Mouse (Mus musculus): Measurements from ENCODE around the gene Caps2. TPM values are rescaled to one million over a fixed set of nuclear protein-coding genes. Genes with fewer than 3 reads are reported as not detected.
A peak's percentile ranks its signal among the peaks of the same experiment; 100 is the strongest.
"Not testable (repeated sequence)": the region's sequence is repeated elsewhere in the genome, so short reads cannot be mapped to it uniquely, and the experiment has no call there.

The Caps2 gene
- polyA plus RNA-seq, 1 experiment from 2014 or later: 0.14 TPM

DNA sequence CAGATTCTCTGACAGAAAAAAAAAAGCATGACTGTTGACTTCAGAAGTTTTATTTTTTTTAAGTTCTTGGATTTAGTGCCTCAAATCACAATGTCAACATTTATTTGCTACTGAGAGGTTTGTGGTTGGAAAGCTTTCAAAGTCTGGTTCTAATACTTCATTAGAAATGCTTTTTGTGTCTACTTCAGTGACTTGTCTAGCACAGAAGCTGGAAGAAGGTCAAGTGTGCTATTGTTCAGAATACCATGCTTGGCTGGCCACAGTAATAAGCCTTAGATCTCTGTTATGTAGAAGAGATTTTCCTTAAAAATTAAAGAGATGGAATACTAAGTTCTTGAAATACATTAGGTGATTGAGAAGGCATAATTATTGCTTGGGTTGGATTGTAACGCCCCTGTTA lies 63.7 kb downstream of the Caps2 start:
- WGBS: 57% methylated on average over 1 of the region's 1 CpGs
- no peak overlapping the region for H3K4me2 ChIP-seq
- ATAC-seq: no peak
- no peaks in the 10 kb centered on the region for H3K9me3 ChIP-seq (replicated peaks)
- H3K4me3 ChIP-seq: no peak overlapping the region
- H3K27me3 ChIP-seq: no peaks in the 10 kb centered on the region
- no peaks in the 10 kb centered on the region for H3K4me1 ChIP-seq
- no peak overlapping the region for H3K27ac ChIP-seq
- no peak overlapping the region for H3K9ac ChIP-seq
- H3K36me3 ChIP-seq (ENCODE audit: poor library complexity, severe bottlenecking): no peaks in the 10 kb centered on the region

DNA sequence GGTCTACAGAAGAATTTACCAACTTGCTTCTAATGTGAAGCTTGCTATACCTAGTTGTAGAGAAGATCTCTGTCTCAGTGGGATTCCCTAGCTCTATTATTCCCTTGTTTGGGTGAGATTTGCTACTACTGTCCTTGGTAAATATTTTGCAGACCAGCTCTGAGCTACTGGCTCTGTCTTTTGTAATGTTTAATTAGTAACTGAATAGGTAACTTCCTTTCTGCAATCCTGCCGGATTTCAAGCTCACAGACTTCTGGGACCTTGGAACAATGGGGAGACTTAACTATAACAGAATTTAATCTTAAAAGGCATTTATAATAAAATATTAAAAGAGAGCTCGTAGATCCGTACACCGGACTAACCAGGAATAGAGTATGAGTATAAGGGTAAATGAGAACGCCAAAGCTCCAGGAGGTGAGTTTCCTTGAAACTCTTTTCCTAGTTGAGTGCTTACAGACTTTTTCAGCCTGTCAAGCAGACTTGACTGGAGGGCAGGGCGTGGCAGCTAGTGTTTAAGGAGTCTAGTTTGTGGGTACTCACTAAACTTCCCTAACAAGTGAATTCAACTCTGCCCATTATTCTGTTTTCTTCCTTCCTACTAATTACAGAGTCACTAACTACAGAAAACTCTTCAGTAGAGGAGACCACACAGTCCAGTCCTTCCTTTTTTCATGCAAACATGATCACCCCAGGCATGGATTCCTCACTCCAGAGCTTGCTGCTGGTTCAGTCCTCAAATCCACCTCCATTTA lies 65.8 kb downstream of the Caps2 start:
- not testable (repeated sequence) for H3K27ac ChIP-seq; H3K36me3 ChIP-seq (ENCODE audit: poor library complexity, severe bottlenecking); H3K4me2 ChIP-seq; H3K27me3 ChIP-seq; ATAC-seq; H3K9me3 ChIP-seq (replicated peaks); H3K4me1 ChIP-seq; H3K9ac ChIP-seq; H3K4me3 ChIP-seq
- whole genome bisulfite sequencing: 33% methylated on average over 6 of the region's 6 CpGs

DNA sequence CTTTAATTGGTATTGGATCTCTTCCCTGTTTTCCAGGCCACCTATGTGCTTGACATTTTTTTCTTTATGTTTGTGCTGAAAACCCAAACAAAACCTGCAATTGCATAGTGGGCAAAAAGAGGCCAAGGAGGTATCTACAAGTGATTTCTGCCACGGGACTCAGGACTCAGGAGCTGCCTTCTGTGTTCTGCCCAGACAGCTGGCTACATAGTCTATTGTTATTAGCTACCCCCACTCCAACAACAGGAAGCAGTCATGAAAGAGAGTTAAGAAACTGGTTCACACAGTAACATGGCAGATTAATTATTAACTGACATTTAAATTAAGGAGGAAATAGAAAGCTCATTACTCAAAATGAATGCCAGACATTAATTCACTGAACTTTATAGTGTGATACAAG lies 69.3 kb downstream of the Caps2 start:
- H3K27ac ChIP-seq; H3K36me3 ChIP-seq (ENCODE audit: poor library complexity, severe bottlenecking); H3K4me1 ChIP-seq; H3K9ac ChIP-seq; H3K9me3 ChIP-seq (replicated peaks); H3K4me2 ChIP-seq; H3K27me3 ChIP-seq; H3K4me3 ChIP-seq: not testable (repeated sequence)
- 6% methylated on average over 1 of the region's 1 CpGs for WGBS
- ATAC-seq: peak; percentile 37; the same call in 1 of the 2 replicates

DNA sequence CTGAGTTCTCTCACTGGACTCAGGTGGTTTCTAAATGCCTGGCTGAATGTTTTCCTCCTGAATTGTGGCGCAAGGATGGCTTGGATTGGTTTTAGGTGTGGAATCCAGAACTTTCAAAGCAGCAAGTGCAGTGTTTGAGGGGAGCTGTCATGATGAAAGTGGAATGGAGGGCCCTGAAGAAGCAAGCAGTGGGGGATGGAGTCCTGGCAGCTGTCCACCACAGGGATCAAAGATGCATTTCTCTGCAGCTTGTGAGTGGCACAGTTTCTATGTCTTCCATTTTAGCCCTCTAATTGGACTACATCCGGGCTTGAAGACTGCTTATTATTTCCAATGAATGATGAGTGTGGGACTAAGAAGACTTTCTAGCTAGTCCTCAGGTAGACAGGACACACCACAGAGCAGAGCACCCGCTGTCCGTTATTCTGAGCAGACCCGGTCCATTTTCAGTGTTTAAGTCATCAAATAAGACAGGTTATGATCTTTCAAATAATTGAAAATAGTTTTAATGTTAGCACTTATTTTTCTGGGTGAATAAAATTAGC lies 72.0 kb downstream of the Caps2 start:
- H3K4me2 ChIP-seq; H3K4me3 ChIP-seq; H3K36me3 ChIP-seq (ENCODE audit: poor library complexity, severe bottlenecking); H3K9me3 ChIP-seq (replicated peaks); H3K27me3 ChIP-seq; H3K27ac ChIP-seq; H3K9ac ChIP-seq; H3K4me1 ChIP-seq: not testable (repeated sequence)
- WGBS: 62% methylated on average over 5 of the region's 5 CpGs
- ATAC-seq: peak; percentile 82

DNA sequence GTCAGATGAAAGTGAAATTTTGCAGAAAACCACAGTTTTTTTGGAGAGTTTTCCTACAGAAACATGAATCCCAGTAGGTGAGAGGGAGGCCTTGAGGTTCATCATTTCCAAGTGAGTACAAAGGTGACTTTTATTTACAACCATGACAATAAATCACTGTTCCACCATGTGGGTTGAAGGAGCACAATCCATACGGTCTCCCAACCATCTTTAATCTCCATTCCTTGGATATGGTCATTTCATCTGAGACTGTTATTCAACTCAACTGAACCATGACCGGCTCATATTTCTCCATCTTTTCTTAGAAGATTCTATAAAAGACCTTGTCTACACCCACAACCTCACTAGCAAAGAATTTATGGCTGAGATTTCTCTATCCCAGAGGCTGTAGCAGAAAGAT lies 84.9 kb downstream of the Caps2 start:
- WGBS: 88% methylated on average over 2 of the region's 2 CpGs

DNA sequence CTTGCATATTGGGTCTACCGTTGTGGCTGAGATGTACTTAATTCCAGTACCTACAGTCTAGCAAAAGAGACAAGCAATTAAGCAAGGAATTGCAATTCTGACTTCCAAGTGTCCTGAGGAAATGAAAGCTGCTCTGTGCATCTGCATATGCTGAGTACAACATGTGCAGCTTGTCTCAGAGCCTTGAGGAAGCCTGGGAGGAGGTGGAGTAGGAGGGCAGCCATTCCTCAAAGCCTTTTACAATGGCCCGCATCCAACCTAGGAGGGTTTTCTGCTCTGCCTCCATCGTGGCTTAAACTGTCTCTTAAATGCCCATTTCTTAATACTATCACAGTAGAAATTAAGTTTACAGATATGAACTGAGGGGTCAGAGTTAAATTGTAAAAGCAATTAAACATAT lies 100.0 kb downstream of the Caps2 start:
- WGBS: 79% methylated on average over 3 of the region's 3 CpGs
- H3K9me3 ChIP-seq (replicated peaks): no peaks in the 10 kb centered on the region
- ATAC-seq: no peak
- no peaks in the 10 kb centered on the region for H3K36me3 ChIP-seq (ENCODE audit: poor library complexity, severe bottlenecking)
- H3K4me3 ChIP-seq: no peak overlapping the region
- no peaks in the 10 kb centered on the region for H3K27me3 ChIP-seq
- no peak overlapping the region for H3K4me2 ChIP-seq
- no peaks in the 10 kb centered on the region for H3K4me1 ChIP-seq
- no peak overlapping the region for H3K9ac ChIP-seq
- H3K27ac ChIP-seq: no peak overlapping the region

More for the DNA sequence above, 84.9 kb downstream of the Caps2 start:
- Histone ChIP-seq H3K9me3 (replicated peaks) (no peaks in the 10 kb centered on the region), H3K4me2 (no peak overlapping the region), H3K4me3 (no peak overlapping the region), H3K27ac (no peak overlapping the region), H3K4me1 (no peaks in the 10 kb centered on the region), H3K9ac (no peak overlapping the region), H3K27me3 (no peaks in the 10 kb centered on the region), H3K36me3 (ENCODE audit: poor library complexity, severe bottlenecking) (no peaks in the 10 kb centered on the region)
- no peak for ATAC-seq

Other genes starting within 250 kb of the Caps2 start
- 51.4 and 54.7 TPM in 2 replicates for gene Krr1, start 191.0 kb upstream of the Caps2 start, polyA plus RNA-seq (2015; fragmentation: Nextera tagmentation; extraction: Ambion mirVana)
- 0.25 TPM in 1 of 2 replicates, not detected in the other for gene Glipr1, start 161.0 kb upstream of the Caps2 start, polyA plus RNA-seq (2015; fragmentation: Nextera tagmentation; extraction: Ambion mirVana)
- not detected in 2 replicates for gene Glipr1l1, start 103.4 kb upstream of the Caps2 start, polyA plus RNA-seq (2015; fragmentation: Nextera tagmentation; extraction: Ambion mirVana)
- gene Glipr1l2, start 80.3 kb upstream of the Caps2 start, polyA plus RNA-seq (2015; fragmentation: Nextera tagmentation; extraction: Ambion mirVana): not detected in 2 replicates
- gene Glipr1l3, start 3.3 kb upstream of the Caps2 start, polyA plus RNA-seq (2015; fragmentation: Nextera tagmentation; extraction: Ambion mirVana): 0.26 TPM in 1 of 2 replicates, not detected in the other
- 1.9 and 2.3 TPM in 2 replicates for gene Kcnc2, start 107.5 kb downstream of the Caps2 start, polyA plus RNA-seq (2015; fragmentation: Nextera tagmentation; extraction: Ambion mirVana)

Data from forebrain, embryonic 13.5 days (tissue).